Mouse (Mus musculus) granulocyte monocyte progenitor cell, adult 5-6 weeks (primary cell): ENCODE data around the gene Gsg1. TPM values are rescaled to one million over a fixed set of nuclear protein-coding genes. Genes with fewer than 3 reads are reported as not detected.

Source experiments
- total RNA-seq, 2 experiments: library from RNA; stranded (forward) in 1 of 2; stranded (reverse) in 1 of 2; fragments of 200-712, 200-1000 nt in 1 of 2; fragments of >200 nt in 1 of 2; fragmentation: Nextera tagmentation in 1 of 2; gene quantifications; 2 replicates each; pipeline ENCODE4 v1.2.3; 2014 to 2017

Gsg1 gene
- total RNA-seq, 2 experiments from 2014 or later, result not detected

Other genes starting within 250 kb of the Gsg1 start
- gene Ddx47, start 242.7 kb downstream of the Gsg1 start, total RNA-seq (2014; fragmentation: Nextera tagmentation), result 60.2 and 87.6 TPM in 2 replicates
- 72.0 and 96.9 TPM in 2 replicates for gene Ddx47, start 242.7 kb downstream of the Gsg1 start, total RNA-seq (2017)
- not detected in 2 replicates for gene Gprc5a, start 188.7 kb downstream of the Gsg1 start, total RNA-seq (2014; fragmentation: Nextera tagmentation)
- gene Gprc5a, start 188.7 kb downstream of the Gsg1 start, total RNA-seq (2017), result not detected in 2 replicates
- gene Gprc5d, start 136.1 kb downstream of the Gsg1 start, total RNA-seq (2014; fragmentation: Nextera tagmentation), result not detected in 2 replicates
- not detected in 2 replicates for gene Gprc5d, start 136.1 kb downstream of the Gsg1 start, total RNA-seq (2017)
- gene Fam234b, start 56.4 kb downstream of the Gsg1 start, total RNA-seq (2014; fragmentation: Nextera tagmentation), result 1.7 and 4.4 TPM in 2 replicates
- gene Fam234b, start 56.4 kb downstream of the Gsg1 start, total RNA-seq (2017), result 2.3 and 2.5 TPM in 2 replicates
- gene Hebp1, start 56.3 kb downstream of the Gsg1 start, total RNA-seq (2014; fragmentation: Nextera tagmentation), result 3.1 and 10.8 TPM in 2 replicates
- gene Hebp1, start 56.3 kb downstream of the Gsg1 start, total RNA-seq (2017), result 6.7 and 29.6 TPM in 2 replicates
- not detected in 2 replicates for gene Pbp2, start 56.1 kb upstream of the Gsg1 start, total RNA-seq (2014; fragmentation: Nextera tagmentation)
- not detected in 2 replicates for gene Pbp2, start 56.1 kb upstream of the Gsg1 start, total RNA-seq (2017)
- gene Emp1, start 108.2 kb upstream of the Gsg1 start, total RNA-seq (2014; fragmentation: Nextera tagmentation), result not detected in 2 replicates
- not detected in 2 replicates for gene Emp1, start 108.2 kb upstream of the Gsg1 start, total RNA-seq (2017)